Mouse (Mus musculus) stomach, postnatal 0 days (tissue): ENCODE measurements around the gene Gal3st1.

ENCODE experiments used
- CTCF ChIP-seq: IDR thresholded peaks from 2 replicates; pipeline ENCODE4 v1.5.1; 2016; ENCODE audit warnings: antibody characterized with exemption, low read depth, mild to moderate bottlenecking, moderate library complexity
- EP300 ChIP-seq: optimal IDR thresholded peaks from 2 replicates; pipeline ENCODE3; 2016; ENCODE audit warnings: antibody characterized with exemption

- no peak for TF ChIP-seq EP300
- TF ChIP-seq CTCF, result no peak
Observed at GRCm38 (mm10) chr11:4031961-4032360, 48.5 kb downstream of the Gal3st1 start.
